Mouse (Mus musculus) ovary, postnatal 14 days (tissue): Measurements from ENCODE around the gene Ssbp3.

Experiments used
- DNase-seq: peaks from one replicate; pipeline ENCODE4 v3.0.0; 2022; ENCODE audit warnings: low spot score

Gene Ssbp3

GRCm38 (mm10) chr4:106959506-106960302 lies 49.2 kb downstream of the Ssbp3 start:
- DNase-seq, result no peak

GRCm38 (mm10) chr4:106960476-106960875 lies 50.0 kb downstream of the Ssbp3 start:
- DNase-seq, result no peak

GRCm38 (mm10) chr4:106961321-106961720 lies 50.8 kb downstream of the Ssbp3 start:
- no peak for DNase-seq

- DNase-seq, result no peak
Observed at GRCm38 (mm10) chr4:106964356-106964755, 53.9 kb downstream of the Ssbp3 start.

DNA sequence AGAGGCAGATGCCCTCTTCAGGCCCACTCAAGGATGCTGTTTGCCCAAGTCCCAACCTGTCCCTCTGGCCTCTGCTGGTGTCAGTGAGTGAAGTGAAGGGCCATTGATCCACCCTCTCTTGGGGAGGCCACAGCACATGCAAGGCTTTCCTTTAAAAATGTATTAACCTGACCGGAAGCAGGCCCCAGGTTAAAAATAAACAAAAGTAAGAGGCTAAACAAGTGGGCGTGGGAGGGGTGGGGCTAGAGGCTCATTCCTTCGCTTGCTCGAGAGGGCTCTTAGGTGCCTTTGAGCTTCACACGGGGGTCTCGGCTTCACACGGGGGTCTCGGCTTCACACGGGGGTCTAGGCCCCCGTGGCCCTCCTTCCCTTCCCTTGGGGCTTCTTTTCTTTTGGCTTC lies 54.5 kb downstream of the Ssbp3 start:
- no peak for DNase-seq

- no peak for DNase-seq
Observed at GRCm38 (mm10) chr4:106966443-106966842, 55.9 kb downstream of the Ssbp3 start.

GRCm38 (mm10) chr4:106968910-106969309 lies 58.4 kb downstream of the Ssbp3 start:
- no peak for DNase-seq

- DNase-seq, result no peak
Observed at GRCm38 (mm10) chr4:106970786-106971185, 60.3 kb downstream of the Ssbp3 start.

DNA sequence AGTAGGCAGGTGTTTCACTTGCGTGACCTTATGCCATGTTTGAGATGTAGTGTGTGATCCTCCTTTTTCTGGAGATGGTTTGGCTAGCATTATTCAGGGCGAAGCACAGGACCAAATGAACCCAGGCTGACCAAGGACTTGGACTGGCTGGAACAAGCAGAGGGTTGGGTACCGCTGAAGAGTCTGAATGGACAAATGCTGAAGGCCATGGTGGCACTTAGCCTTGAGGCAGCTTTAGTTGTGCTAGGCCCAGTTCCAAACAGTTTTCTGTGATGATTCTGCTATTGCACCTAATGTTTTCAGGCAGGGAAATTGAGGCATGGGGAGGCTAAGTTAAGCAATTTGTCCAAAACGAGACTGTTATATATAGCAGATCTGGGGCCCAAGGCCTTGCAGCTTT lies 61.6 kb downstream of the Ssbp3 start:
- no peak for DNase-seq

GRCm38 (mm10) chr4:106972461-106973384 lies 62.2 kb downstream of the Ssbp3 start:
- DNase-seq, result no peak

- DNase-seq, result no peak
Observed at GRCm38 (mm10) chr4:106975324-106975723, 64.8 kb downstream of the Ssbp3 start.

DNA sequence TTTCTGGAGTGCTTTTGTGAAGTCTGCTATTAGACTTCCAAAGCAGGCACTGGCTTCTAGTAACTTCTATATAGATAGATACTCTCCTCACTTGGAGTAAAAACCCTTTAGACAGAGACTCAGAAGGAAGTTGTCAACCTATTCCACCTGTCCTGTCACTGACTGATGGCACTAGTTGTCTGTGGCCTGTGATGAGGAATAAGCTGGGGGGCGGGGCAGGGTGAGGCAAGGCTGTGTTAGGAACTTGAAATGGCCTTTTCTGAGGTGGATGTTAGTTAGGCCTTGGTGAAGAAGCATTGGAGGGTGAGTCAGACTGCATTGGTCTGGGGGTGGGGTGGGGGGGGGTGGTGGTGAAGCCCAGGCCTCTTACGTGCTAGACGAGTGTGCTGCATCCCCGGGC lies 65.4 kb downstream of the Ssbp3 start:
- no peak for DNase-seq

GRCm38 (mm10) chr4:106976576-106976975 lies 66.1 kb downstream of the Ssbp3 start:
- DNase-seq, result no peak

DNA sequence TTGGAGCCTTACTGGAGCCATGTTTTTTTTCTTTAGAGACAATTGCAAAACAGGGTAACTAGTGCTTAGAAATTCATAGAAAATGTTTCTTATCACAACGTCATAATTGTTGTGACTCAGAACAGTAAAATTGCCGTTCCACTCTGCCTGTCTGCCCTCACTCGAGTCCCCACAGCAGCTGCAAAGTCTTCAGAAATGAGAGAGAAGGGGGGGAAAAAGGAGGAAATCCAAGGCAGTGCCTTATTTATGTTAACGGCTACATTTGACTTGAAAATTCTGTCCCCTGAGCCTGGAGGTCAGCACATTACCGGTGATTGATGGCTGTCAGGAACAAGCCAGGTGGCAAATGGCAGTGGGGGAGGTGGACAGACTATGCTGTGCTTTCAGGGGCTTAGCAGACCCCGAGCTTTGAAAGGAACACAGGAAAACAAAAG lies 66.7 kb downstream of the Ssbp3 start:
- DNase-seq, result no peak

DNA sequence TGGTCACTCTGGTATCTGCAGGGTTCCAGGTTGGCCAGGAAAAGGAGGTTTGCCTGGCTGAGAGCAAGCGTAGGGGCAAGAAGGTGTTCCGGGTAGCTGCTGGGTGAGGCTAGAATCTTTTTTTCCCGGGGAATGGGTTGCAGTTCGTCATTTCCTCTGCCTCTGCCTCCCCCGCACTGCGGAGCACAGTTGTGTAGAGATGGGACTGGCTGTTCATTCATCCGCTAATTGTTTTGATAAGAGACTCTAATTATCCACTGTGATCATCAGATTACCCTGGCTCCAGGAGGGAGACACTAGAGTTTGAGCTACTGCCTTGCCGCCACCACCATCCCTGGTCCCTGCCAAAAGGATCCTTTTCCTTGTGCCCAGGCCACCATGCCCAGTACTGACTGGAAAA lies 67.9 kb downstream of the Ssbp3 start:
- DNase-seq, result no peak

DNA sequence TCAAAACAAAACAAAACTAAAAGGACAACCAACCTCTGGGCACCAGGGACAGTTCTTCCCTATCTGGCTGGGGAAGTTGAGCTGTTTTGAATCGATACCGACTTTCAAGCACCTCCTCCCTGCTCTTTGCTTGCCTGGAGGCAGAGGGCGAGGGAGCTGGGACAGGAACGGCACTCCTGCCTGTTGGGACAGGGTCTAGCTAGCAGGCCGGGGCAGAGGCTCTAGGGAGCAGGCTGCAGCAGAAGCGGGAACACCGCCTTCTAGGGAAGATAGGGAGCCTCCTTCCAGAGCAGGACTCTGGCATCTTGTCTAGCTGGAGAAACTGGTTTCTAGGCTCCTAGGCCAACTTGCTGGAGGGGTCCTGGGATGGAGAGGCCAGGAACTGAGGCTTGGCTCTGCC lies 70.2 kb downstream of the Ssbp3 start:
- no peak for DNase-seq

- no peak for DNase-seq
Observed at GRCm38 (mm10) chr4:106981385-106982103, 71.0 kb downstream of the Ssbp3 start.

DNA sequence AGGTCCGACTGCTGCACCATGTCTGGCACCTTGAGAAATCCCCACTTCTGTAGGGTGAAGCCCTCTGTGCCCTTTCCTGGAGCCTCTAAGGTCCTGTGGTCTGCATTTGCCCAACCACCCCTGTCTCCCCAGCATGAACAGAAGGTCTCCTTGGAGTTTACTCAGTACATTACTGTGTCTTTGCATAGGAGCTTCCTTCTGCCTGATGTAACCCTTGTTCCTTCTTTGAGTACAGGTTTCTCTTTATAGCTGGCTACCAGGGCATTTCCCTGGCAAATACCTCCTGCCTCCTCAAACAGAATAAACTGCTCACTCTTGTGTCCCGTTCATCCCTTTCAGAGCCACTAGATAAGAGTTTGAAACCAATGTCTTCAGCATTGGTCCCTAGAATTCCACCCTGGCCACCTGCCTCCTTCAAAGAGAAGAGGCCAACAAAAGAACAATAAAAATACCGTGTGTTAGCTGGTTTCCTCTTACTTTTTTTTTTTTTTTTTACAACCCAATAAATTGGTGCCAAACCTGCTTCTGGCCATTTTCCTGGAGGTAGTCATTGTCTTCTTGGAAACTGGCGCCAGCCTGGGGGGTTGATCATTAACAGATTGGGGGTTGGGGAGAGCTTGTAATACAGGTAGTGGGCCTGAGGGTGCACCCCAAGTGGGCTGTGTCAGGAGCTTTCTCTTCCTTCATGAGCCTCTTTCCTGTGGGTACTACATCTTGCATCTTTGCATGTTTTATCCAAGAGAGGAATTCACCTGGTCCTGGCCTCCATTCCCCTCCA lies 72.0 kb downstream of the Ssbp3 start:
- DNase-seq, result no peak

DNA sequence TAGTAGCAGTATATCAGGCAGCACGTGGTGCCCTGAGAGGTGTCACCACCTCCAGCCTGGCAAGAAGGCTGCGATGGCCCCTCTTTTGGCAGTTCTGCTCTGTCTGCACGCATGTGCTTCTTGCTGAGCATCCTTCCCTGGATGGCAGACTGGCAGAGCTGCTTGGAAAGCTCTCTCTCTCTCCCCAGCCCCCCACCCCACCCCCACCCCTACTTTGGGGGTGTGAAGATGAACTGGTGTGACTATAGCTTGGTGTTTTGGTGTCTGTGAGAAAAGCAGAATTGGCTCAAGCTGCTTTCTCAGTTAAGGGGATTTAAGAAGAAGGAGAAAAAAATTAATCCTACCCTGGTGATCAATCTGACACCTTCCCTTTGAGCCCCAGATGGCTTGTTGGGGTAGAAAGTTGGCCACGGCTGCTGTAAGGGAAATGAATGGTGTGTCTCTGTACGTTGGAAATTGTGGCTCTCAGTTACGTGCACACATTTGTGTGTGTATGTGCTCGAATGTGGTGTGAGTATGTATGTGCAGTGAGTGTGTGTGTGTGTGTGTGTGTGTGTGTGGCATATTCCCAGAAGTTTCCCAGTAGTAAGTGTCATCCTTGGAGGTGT lies 73.5 kb downstream of the Ssbp3 start:
- no peak for DNase-seq

DNA sequence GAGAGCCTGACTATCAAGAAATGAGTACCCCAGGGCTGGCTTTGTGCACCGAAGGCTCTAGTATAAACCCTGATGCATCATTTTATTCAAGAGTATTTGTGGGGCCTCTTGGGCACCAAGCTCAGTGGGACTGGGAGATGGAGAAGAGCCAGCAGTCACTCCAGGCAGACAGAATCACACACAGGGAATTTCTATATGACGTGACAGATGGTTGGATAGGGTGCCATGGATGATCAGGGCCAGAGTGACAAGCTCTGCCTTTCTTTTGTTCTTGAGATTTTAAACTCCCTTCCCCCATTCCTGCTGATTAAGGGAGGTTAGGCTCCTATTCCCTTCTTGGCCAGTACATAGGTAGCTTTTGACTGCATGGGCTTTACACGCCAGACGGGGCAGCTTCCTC lies 74.8 kb downstream of the Ssbp3 start:
- DNase-seq, result no peak
